Mouse (Mus musculus) gastrocnemius, postnatal 10 days (tissue): ENCODE results near the gene Spast. TPM values are rescaled to one million over a fixed set of nuclear protein-coding genes. Genes with fewer than 3 reads are reported as not detected.
A peak's percentile ranks its signal among the peaks of the same experiment; 100 is the strongest.
"Not testable (repeated sequence)": the region's sequence is repeated elsewhere in the genome, so short reads cannot be mapped to it uniquely, and the experiment has no call there.

ENCODE experiments used
- DNase-seq: peaks from one replicate; pipeline ENCODE4 v3.0.0; 2021; ENCODE audit warnings: mixed read lengths
- total RNA-seq, 2 experiments: library from RNA; stranded (reverse); gene quantifications; 2 replicates each; pipeline ENCODE4 v1.2.3; 2021

Gene Spast
- total RNA-seq, 2 experiments from 2014 or later = 48.9 to 51.6 TPM

DNA sequence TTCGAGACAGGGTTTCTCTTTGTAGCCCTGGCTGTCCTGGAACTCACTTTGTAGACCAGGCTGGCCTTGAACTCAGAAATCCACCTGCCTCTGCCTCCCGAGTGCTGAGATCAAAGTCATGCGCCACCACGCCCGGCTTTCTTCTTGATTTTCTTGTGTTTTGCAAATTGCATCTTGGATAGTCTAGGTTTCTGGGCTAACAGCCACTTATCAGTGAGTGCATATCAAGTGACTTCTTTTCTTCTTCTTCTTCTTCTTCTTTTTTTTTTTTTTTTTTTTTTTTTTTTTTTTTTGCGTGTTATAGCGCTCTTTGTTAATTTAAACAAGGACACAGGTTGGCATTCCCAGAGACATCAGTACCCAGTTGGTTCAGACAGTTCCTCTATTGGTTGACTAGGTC lies 11.6 kb upstream of the Spast start:
- DNase-seq = not testable (repeated sequence)

DNA sequence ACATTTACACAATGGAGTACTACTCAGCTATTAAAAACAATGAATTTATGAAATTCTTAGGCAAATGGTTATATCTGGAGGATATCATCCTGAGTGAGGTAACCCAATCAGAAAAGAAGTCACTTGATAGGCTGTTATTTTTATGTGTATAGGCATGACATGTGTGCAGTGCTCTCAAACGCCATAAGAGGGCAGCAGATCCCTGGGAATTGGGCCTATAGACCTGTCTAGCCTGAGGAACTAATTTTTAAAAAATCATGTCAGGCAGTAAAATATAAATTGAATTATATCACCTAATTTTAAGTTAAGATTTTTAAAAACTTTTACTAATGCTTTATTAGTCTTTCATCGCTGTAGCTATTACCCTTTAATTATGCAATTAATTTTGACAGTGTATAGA lies 10.6 kb upstream of the Spast start:
- DNase-seq = peak; percentile 44

DNA sequence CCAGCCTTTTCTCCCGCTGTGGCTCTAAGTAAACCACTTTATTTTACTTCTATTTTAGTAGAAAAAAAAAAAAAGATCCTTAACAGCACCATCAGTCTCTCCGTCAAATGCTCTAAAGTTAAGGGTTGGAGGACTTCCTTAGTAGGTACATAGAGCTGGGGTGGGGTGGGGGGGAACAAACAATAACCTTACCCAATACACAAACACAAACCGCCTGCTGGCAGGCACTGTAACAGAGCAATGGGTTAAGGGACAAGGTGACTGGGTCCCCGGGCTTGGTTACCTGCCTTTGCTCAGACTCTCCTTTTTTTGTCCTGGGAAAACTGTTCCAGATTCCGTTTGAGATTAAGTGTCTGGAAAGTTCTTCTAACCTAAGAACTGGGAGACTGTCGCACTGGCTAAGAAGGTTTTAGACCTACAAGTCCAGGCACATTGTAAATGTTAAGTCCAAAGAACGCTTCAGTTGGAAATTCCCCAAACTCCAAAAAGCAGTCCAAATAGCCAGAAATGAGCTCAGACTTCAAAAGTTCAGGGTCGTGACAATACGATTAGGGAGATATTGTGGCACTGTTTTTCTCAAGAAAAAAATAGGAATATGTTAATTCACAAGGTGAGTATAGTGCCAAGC lies 7.6 kb upstream of the Spast start:
- no peak for DNase-seq

- DNase-seq = peak; percentile 94
Observed at GRCm38 (mm10) chr17:74338225-74338931, 409 bp upstream of the Spast start.

DNA sequence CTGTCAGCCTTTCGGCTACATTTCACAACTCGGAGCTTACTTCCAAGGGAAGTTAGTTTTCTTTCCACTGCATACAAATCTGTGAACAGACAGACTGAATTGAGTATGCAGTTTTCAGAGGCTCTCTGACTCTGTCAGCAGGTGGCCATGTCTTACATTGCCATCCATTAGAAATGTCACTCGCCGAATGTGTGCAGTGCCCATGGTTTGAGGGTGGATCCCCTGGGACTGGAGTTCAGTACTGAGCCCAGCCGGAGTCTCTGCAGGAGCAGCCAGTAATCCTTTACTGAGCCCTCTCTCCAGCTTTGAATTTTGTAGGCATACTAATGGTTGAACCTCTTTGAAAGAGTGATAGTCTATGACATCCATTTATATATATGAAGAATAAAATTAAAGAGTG lies 2.4 kb downstream of the Spast start:
- DNase-seq = no peak

DNA sequence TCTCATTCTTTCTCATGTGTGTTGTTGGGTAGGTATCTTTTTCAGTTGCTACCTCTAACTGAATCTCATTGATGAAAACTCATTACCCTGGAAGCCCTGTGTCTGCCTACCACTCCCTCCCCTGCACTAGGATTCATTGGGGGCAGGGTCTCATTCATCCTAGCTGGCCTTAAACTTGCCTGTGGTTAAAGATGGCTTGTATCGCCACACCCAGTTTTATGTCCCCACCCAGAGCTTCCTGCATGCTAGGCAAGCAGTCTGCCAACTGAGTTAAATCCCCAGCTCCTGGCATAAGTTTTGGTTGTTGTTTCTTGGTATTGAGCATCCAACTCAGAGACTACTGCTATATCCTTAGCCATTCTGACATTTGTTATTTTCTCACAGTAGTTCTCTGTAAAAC lies 24.8 kb downstream of the Spast start:
- DNase-seq = no peak

- DNase-seq = no peak
Observed at GRCm38 (mm10) chr17:74376916-74377315, 38.1 kb downstream of the Spast start.

GRCm38 (mm10) chr17:74386657-74387056 lies 47.9 kb downstream of the Spast start:
- no peak for DNase-seq

DNA sequence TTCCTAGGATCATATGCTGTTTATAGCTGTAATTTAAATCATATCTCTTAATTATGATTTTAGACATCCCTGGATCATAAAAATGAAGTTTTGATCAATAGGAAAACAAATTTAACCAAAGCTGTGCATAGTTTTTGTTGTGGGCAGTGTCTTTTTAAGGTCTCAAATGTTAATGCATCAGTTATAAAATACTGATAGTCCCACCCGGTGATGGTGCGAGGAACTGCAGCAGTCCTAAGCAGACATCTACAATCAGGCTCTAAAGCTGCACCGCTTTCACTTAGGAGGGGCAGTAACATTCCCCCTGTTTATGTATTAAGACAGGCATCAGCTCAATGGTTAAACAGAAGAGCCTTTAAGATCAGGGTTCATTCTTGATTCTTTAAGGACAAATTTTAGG lies 51.1 kb downstream of the Spast start:
- DNase-seq = no peak

DNA sequence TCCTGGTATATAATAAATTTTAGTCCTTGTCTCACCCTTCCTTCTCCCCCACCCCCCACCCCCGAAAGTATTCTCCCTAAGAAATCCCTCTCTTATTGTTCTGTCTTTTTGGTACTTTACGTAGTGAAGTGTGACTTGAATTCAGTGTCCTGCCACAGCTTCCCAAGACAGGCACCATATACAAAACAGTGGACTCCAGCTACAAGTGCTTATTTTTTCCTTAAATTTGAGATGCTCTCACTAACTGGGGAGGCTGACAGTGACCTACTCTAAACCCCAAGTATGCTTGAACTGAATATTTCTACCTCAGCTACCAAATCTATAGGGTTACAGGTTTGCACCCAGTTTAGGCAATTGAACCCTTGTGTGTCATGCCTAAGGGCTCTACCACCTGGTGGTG lies 55.6 kb downstream of the Spast start:
- no peak for DNase-seq

GRCm38 (mm10) chr17:74394855-74395254 lies 56.1 kb downstream of the Spast start:
- DNase-seq = no peak

DNA sequence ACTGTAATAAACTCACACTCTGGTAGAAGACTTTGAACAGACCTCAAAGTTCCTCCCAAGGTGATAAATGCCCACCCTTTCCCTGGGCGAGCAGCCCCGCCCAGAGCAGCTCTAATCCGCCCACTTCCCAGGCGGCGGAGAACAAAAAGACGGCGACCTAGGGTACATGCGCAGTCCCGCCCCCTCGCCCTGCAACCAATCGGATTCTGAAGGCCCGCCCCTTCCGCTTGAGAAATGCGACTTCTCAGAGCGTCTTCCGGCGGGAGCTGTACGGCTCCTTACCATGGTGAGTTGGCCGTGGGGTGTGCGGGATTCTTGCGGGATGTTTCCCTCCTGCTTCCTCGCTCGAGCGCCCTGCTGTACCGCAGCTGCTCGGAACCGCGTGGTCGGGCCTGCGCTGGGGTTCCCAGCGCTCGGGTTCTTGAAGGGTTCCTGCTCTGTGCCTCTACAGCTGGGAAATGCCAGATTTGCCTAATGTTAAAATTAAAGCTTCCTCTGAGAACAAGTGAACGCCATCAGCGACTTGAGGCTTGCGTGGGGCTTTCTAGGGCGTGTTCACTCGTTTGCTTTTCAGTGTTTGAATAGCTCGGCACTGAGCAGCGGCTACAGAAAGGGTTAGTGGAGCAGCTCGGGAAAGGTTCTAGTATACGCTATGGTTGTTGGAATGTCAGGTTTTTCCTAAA lies 56.7 kb downstream of the Spast start, which contains the start of gene Slc30a6:
TSS of gene Slc30a6 (plus strand) at position 226 of the 683 bp plus-strand sequence.
- peak; percentile 96 for DNase-seq

DNA sequence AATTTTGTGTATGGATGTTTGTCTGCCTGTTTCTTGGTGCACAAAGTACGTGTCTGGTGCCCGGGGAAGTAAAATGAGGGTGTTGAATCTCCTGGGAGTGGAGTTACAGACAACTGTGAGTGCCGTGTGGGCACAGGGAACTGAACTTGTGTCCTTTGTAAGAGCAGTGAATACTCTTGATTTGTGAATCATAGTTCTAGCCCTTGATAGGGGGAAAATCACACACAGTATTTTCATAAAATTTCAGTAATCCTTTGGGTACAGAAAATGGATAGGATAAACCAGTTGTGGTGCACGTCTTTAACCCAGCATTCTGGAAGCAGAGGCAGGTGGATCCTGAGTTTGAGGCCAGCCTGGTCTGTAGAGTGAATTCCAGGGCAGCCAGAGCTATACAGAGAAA lies 58.0 kb downstream of the Spast start:
- DNase-seq = no peak

DNA sequence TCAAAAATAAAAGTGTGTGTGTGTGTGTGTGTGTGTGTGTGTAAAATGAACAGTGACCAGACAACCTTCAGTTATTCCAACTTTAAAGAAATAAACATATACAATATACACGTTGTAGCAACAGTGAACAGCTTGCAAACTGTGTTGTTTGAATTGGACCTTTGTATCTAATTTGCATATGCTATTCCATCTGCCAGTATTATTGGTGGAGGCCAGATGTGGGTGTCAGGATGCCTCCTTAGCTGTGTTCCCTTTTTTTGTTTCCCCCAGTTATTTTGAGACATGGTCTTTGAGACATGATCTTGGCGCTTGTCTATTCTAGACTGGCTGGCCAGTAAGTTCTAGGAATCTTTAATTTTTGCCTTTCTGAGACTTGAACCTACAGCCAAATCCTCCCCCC lies 58.4 kb downstream of the Spast start:
- DNase-seq = no peak

- no peak for DNase-seq
Observed at GRCm38 (mm10) chr17:74402486-74403222, 63.9 kb downstream of the Spast start.

- no peak for DNase-seq
Observed at GRCm38 (mm10) chr17:74406487-74406886, 67.7 kb downstream of the Spast start.

GRCm38 (mm10) chr17:74409722-74410121 lies 70.9 kb downstream of the Spast start:
- no peak for DNase-seq

DNA sequence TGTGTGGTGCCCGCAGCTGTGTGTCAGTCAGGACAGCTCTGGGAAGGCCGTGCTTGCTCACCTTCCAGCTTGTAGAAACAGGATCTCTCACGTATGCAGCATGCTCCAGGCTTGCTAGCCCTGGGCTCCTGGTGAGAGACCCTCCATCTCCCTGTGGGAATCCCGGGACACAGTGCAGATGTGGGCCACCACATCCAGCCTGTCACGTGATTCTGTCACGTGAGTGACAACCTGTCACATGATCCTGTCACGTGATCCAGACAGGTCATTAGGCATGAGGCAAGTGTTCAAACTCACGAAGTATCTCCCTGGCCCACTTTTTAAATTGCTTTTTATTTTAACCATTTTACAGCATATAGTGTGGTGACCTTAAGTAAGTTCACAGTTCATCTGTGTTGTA lies 74.5 kb downstream of the Spast start:
- DNase-seq = no peak

DNA sequence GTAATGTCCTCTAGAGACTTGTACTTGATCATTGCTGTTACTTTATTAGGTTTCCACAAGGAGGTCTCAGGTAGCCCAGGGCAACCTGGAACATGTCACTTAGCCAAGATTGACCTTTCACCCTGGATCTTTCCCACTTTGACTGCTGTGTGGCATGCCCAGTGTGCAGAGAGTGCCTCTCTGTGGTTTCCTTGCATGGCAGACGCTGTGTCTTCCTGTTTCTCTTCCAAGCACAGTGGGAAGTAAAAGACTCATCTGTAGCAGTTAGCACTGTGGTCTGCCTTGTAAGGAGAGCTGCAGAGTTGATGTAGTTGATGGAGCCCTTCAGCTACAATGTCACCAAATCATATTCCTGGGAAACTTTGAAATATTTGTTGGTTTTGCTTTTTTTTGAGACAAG lies 75.9 kb downstream of the Spast start:
- DNase-seq = no peak

- DNase-seq = no peak
Observed at GRCm38 (mm10) chr17:74416841-74417360, 78.1 kb downstream of the Spast start.

GRCm38 (mm10) chr17:74418171-74418570 lies 79.4 kb downstream of the Spast start:
- no peak for DNase-seq

DNA sequence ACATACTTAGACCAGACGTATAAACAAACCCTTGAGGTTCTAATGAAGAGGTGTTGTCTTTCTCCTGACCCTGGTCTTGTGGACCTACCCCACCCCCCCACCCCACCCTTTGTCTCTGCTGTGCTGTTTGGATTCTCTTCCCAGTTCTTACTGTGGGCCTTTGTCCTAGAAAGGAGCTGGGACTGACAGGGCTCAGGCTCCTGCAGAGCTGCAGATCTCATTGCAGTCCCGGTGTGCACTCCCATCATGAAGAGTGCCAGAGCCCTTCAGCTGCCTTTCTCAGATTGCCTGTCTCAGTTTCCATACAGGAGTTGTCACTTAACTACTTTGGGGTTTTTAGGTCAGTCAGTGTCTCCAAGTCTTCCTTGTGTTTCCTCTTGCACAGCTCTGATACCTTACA lies 81.9 kb downstream of the Spast start:
- no peak for DNase-seq
